Mouse (Mus musculus): ENCODE measurements at regions not wholly inside any gene's neighbourhood (a gene's known extent, or its start where the extent isn't known, plus 50 kb on each side); places are given as distances from the start of the nearest gene placed in this dataset.

- no peak for TF ChIP-seq EP300 (IDR thresholded peaks at IDR 0.05)
- TF ChIP-seq CTCF (IDR thresholded peaks at IDR 0.05): no peak
Observed at GRCm38 (mm10) chr6:107708185-107708584, 178.6 kb downstream of the Lrrn1 start.

GRCm38 (mm10) chr6:107708608-107709007 lies 179.0 kb downstream of the Lrrn1 start:
- no peaks in the 10 kb centered on the region for H3K36me3 ChIP-seq (ENCODE audit: insufficient read depth, low read length)
- WGBS: 81% methylated on average over 1 of the region's 1 CpGs
- DNase-seq (ENCODE audit: low spot score) (no peak), ATAC-seq (no peak)
- no peak overlapping the region for H3K4me3 ChIP-seq (ENCODE audit: low read depth, low read length)
- H3K27ac ChIP-seq (ENCODE audit: low read length): no peak overlapping the region
- no peak overlapping the region for H3K9ac ChIP-seq (replicated peaks; ENCODE audit: low read depth)
- H3K4me2 ChIP-seq (replicated peaks; ENCODE audit: low read depth, low read length): no peak overlapping the region
- H3K27me3 ChIP-seq (replicated peaks; ENCODE audit: insufficient read depth, low read length): no peaks in the 10 kb centered on the region
- no peaks in the 10 kb centered on the region for H3K9me3 ChIP-seq (ENCODE audit: low read length)
- TF ChIP-seq EP300 (IDR thresholded peaks at IDR 0.05): no peak
- TF ChIP-seq CTCF (IDR thresholded peaks at IDR 0.05): no peak
- no peaks in the 10 kb centered on the region for H3K4me1 ChIP-seq (ENCODE audit: insufficient read depth, low read depth, low read length)

More at GRCm38 (mm10) chr6:107708185-107708584, 178.6 kb downstream of the Lrrn1 start:
- no peak overlapping the region for H3K27ac ChIP-seq (ENCODE audit: low read length)
- no peak overlapping the region for H3K4me2 ChIP-seq (replicated peaks; ENCODE audit: low read depth, low read length)
- H3K4me3 ChIP-seq (ENCODE audit: low read depth, low read length): no peak overlapping the region
- H3K4me1 ChIP-seq (ENCODE audit: insufficient read depth, low read depth, low read length): no peaks in the 10 kb centered on the region
- ATAC-seq (no peak), DNase-seq (ENCODE audit: low spot score) (no peak)
- H3K27me3 ChIP-seq (replicated peaks; ENCODE audit: insufficient read depth, low read length): no peaks in the 10 kb centered on the region
- H3K9ac ChIP-seq (replicated peaks; ENCODE audit: low read depth): no peak overlapping the region
- 65% methylated on average over 2 of the region's 2 CpGs for WGBS
- H3K36me3 ChIP-seq (ENCODE audit: insufficient read depth, low read length): no peaks in the 10 kb centered on the region
- H3K9me3 ChIP-seq (ENCODE audit: low read length): no peaks in the 10 kb centered on the region

GRCm38 (mm10) chr6:107710360-107710759 lies 180.8 kb downstream of the Lrrn1 start:
- no peaks in the 10 kb centered on the region for H3K27me3 ChIP-seq (replicated peaks; ENCODE audit: insufficient read depth, low read length)
- no peak overlapping the region for H3K4me3 ChIP-seq (ENCODE audit: low read depth, low read length)
- no peak overlapping the region for H3K4me2 ChIP-seq (replicated peaks; ENCODE audit: low read depth, low read length)
- no peak for ATAC-seq
- no peak overlapping the region for H3K27ac ChIP-seq (ENCODE audit: low read length)
- H3K9me3 ChIP-seq (ENCODE audit: low read length): no peaks in the 10 kb centered on the region
- no peak for DNase-seq (ENCODE audit: low spot score)
- H3K9ac ChIP-seq (replicated peaks; ENCODE audit: low read depth): no peak overlapping the region
- peak; percentile 16; the same call in 1 of the 2 replicates for TF ChIP-seq CTCF (IDR thresholded peaks at IDR 0.05)
- no peak for TF ChIP-seq EP300 (IDR thresholded peaks at IDR 0.05)
- 83% methylated on average over 5 of the region's 5 CpGs for WGBS
- no peaks in the 10 kb centered on the region for H3K4me1 ChIP-seq (ENCODE audit: insufficient read depth, low read depth, low read length)
- H3K36me3 ChIP-seq (ENCODE audit: insufficient read depth, low read length): no peaks in the 10 kb centered on the region

GRCm38 (mm10) chr6:107711181-107712087 lies 181.9 kb downstream of the Lrrn1 start:
- Histone ChIP-seq H3K27ac (ENCODE audit: low read length) (no peak overlapping the region), H3K9me3 (ENCODE audit: low read length) (no peaks in the 10 kb centered on the region), H3K27me3 (replicated peaks; ENCODE audit: insufficient read depth, low read length) (no peaks in the 10 kb centered on the region), H3K4me1 (ENCODE audit: insufficient read depth, low read depth, low read length) (no peaks in the 10 kb centered on the region), H3K4me2 (replicated peaks; ENCODE audit: low read depth, low read length) (no peak overlapping the region; the same call in 1 of the 2 replicates), H3K4me3 (ENCODE audit: low read depth, low read length) (no peak overlapping the region), H3K9ac (replicated peaks; ENCODE audit: low read depth) (no peak overlapping the region), H3K36me3 (ENCODE audit: insufficient read depth, low read length) (no peaks in the 10 kb centered on the region)
- 46% methylated on average over 22 of the region's 22 CpGs for WGBS
- TF ChIP-seq EP300 (IDR thresholded peaks at IDR 0.05): no peak
- no peak for TF ChIP-seq CTCF (IDR thresholded peaks at IDR 0.05)
- no peak for DNase-seq (ENCODE audit: low spot score)
- no peak for ATAC-seq

- Histone ChIP-seq H3K4me2 (replicated peaks; ENCODE audit: low read depth, low read length) (no peak overlapping the region), H3K36me3 (ENCODE audit: insufficient read depth, low read length) (no peaks in the 10 kb centered on the region), H3K9ac (replicated peaks; ENCODE audit: low read depth) (no peak overlapping the region), H3K27me3 (replicated peaks; ENCODE audit: insufficient read depth, low read length) (no peaks in the 10 kb centered on the region), H3K9me3 (ENCODE audit: low read length) (no peaks in the 10 kb centered on the region), H3K4me3 (ENCODE audit: low read depth, low read length) (no peak overlapping the region), H3K27ac (ENCODE audit: low read length) (no peak overlapping the region), H3K4me1 (ENCODE audit: insufficient read depth, low read depth, low read length) (no peaks in the 10 kb centered on the region)
- WGBS: 38% methylated on average over 6 of the region's 6 CpGs
- ATAC-seq (no peak), DNase-seq (ENCODE audit: low spot score) (no peak)
- TF ChIP-seq EP300 (IDR thresholded peaks at IDR 0.05): no peak
- TF ChIP-seq CTCF (IDR thresholded peaks at IDR 0.05): no peak
Observed at GRCm38 (mm10) chr6:107713051-107713450, 183.5 kb downstream of the Lrrn1 start.

- no peaks in the 10 kb centered on the region for H3K4me1 ChIP-seq (ENCODE audit: insufficient read depth, low read depth, low read length)
- no peaks in the 10 kb centered on the region for H3K27me3 ChIP-seq (replicated peaks; ENCODE audit: insufficient read depth, low read length)
- 84% methylated on average over 2 of the region's 2 CpGs for WGBS
- H3K9me3 ChIP-seq (ENCODE audit: low read length): no peaks in the 10 kb centered on the region
- ATAC-seq (no peak), DNase-seq (ENCODE audit: low spot score) (no peak)
- TF ChIP-seq CTCF (IDR thresholded peaks at IDR 0.05) (no peak), EP300 (IDR thresholded peaks at IDR 0.05) (no peak)
- H3K4me2 ChIP-seq (replicated peaks; ENCODE audit: low read depth, low read length): no peak overlapping the region
- H3K4me3 ChIP-seq (ENCODE audit: low read depth, low read length): no peak overlapping the region
- H3K27ac ChIP-seq (ENCODE audit: low read length): no peak overlapping the region
- H3K9ac ChIP-seq (replicated peaks; ENCODE audit: low read depth): no peak overlapping the region
- H3K36me3 ChIP-seq (ENCODE audit: insufficient read depth, low read length): no peaks in the 10 kb centered on the region
Observed at GRCm38 (mm10) chr6:107717194-107717593, 187.6 kb downstream of the Lrrn1 start.
